Mouse (Mus musculus) heart, embryonic 13.5 days (tissue): ENCODE data around the gene Pigz. TPM values are rescaled to one million over a fixed set of nuclear protein-coding genes. Genes with fewer than 3 reads are reported as not detected.

Experiments
- ATAC-seq: fragments of 200-750 bp; cut with Nextera tagmentation; 2 replicates; pipeline ENCODE4 v1.8.0; 2017; ENCODE audit warnings: moderate TSS enrichment; ENCODE audit not compliant: insufficient number of reproducible peaks, low FRiP score, low TSS enrichment; ENCODE audit errors: extremely low read depth
- H3K27ac ChIP-seq: fragments of 300-500 bp; sonication (generic); replicated peaks from 2 replicates; pipeline ENCODE4 v1.5.1; 2015; ENCODE audit warnings: moderate library complexity, mild to moderate bottlenecking, inconsistent platforms
- H3K27me3 ChIP-seq: fragments of 300-500 bp; sonication (generic); replicated peaks from 2 replicates; pipeline ENCODE4 v1.6.1; 2015; ENCODE audit warnings: mild to moderate bottlenecking, inconsistent platforms
- H3K36me3 ChIP-seq: fragments of 300-500 bp; sonication (generic); 2 replicates; pipeline ENCODE4 v1.6.1; 2015; ENCODE audit warnings: mild to moderate bottlenecking, inconsistent platforms
- H3K4me1 ChIP-seq: fragments of 300-500 bp; sonication (generic); 2 replicates; pipeline ENCODE4 v1.6.1; 2015; ENCODE audit warnings: inconsistent platforms
- H3K4me2 ChIP-seq: fragments of 300-500 bp; sonication (generic); 2 replicates; pipeline ENCODE4 v1.6.1; 2015; ENCODE audit warnings: inconsistent platforms, mild to moderate bottlenecking, moderate library complexity
- H3K4me3 ChIP-seq: fragments of 300-500 bp; sonication (generic); 2 replicates; pipeline ENCODE4 v1.5.1; 2015; ENCODE audit warnings: moderate library complexity, mild to moderate bottlenecking, inconsistent platforms
- H3K9ac ChIP-seq: fragments of 300-500 bp; sonication (generic); 2 replicates; pipeline ENCODE4 v1.6.1; 2015; ENCODE audit warnings: inconsistent platforms, mild to moderate bottlenecking, moderate library complexity
- H3K9me3 ChIP-seq: fragments of 300-500 bp; sonication (generic); 2 replicates; pipeline ENCODE4 v1.6.1; 2016; ENCODE audit warnings: inconsistent platforms
- WGBS: fragments of 180-500 bp; shearing (Covaris S2); methylation state at CpG from one replicate; pipeline ENCODE4 v1.1.7; 2015; ENCODE audit warnings: mixed read lengths; 5-methylcytosine and 5-hydroxymethylcytosine counted together
- polyA plus RNA-seq: library from polyadenylated mRNA; unstranded; fragments of >200 nt; fragmentation: Nextera tagmentation; extraction: Ambion mirVana; gene quantifications from 2 replicates; pipeline ENCODE4 v1.2.1, GENCODE M21; 2015

Gene Pigz
- polyA plus RNA-seq = 0.60 and 0.73 TPM in 2 replicates

GRCm38 (mm10) chr16:31933751-31934549 lies at the start of gene Pigz:
Pigz (plus strand) TSS chr16:31933851.
- WGBS = 9% methylated on average over 42 of the region's 42 CpGs
- H3K36me3 ChIP-seq = no peaks in the 10 kb centered on the region
- peaks cover 60% of the 10 kb centered on the region for H3K27me3 ChIP-seq
- H3K27ac ChIP-seq = 0 out of 2 replicates have a peak within 1 kb of the TSS, but pooled peaks have one; percentile 8
- H3K4me2 ChIP-seq = peak within 1 kb of the TSS; percentile 78
- H3K9ac ChIP-seq = peak within 1 kb of the TSS; percentile 74
- peak within 1 kb of the TSS; percentile 57 for H3K4me3 ChIP-seq
- no peaks in the 10 kb centered on the region for H3K9me3 ChIP-seq
- no peak for ATAC-seq
- H3K4me1 ChIP-seq = peaks cover 31% of the 10 kb centered on the region

DNA sequence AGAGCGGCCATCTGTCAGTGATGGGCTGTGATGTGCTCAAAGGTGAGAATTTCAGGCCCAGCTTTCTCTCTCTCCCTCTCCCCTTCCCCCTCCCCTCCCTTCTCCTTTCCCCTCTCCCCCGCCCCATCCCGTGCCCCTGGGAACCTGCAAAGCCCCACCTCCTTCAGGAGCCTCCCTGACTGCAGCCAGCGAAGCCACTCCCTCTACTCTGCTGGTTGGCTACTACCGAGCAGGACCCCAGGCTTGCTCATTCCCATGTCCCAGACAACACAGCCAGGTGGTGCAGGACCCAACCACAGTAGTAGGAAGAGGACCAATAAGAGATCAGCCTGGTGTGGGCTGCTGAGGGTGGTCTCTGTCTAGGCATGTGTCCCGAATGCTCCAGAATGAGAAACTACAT lies 49.7 kb upstream of the Pigz start:
- no peaks in the 10 kb centered on the region for H3K9me3 ChIP-seq
- H3K4me1 ChIP-seq = peaks cover 23% of the 10 kb centered on the region
- no peaks in the 10 kb centered on the region for H3K36me3 ChIP-seq
- peak overlapping the region; percentile 42 for H3K4me2 ChIP-seq
- H3K27me3 ChIP-seq = peaks cover 40% of the 10 kb centered on the region
- no peak overlapping the region for H3K27ac ChIP-seq
- 15% methylated on average over 6 of the region's 6 CpGs for WGBS
- peak overlapping the region; percentile 14; the same call in 1 of the 2 replicates for H3K9ac ChIP-seq
- H3K4me3 ChIP-seq = no peak overlapping the region
- no peak for ATAC-seq

DNA sequence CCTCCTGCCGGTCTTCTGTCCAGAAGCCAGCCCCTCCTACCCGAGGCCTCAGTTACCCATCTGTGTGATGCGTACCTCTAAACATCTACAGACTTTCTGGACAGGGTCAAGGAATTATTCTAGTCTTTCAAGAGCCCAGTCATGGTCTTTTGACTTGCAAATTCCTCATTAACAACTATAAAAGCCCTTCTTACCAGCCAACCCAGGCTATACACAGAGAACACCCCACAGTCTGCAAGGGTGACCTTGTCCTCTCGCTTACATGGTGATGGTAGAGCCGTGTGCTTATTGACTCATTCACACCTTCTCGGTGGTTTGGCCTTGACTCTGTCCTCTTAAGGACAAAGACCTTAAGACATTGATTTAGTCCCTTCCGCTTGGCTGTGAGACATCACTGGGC lies 42.7 kb upstream of the Pigz start:
- Histone ChIP-seq H3K27me3 (peaks cover 3% of the 10 kb centered on the region; the same call in 1 of the 2 replicates), H3K4me3 (no peak overlapping the region), H3K36me3 (no peaks in the 10 kb centered on the region), H3K4me2 (no peak overlapping the region), H3K9me3 (no peaks in the 10 kb centered on the region), H3K9ac (no peak overlapping the region), H3K4me1 (peaks cover 4% of the 10 kb centered on the region; the same call in 1 of the 2 replicates), H3K27ac (no peak overlapping the region)
- 77% methylated on average over 7 of the region's 7 CpGs for WGBS
- no peak for ATAC-seq

DNA sequence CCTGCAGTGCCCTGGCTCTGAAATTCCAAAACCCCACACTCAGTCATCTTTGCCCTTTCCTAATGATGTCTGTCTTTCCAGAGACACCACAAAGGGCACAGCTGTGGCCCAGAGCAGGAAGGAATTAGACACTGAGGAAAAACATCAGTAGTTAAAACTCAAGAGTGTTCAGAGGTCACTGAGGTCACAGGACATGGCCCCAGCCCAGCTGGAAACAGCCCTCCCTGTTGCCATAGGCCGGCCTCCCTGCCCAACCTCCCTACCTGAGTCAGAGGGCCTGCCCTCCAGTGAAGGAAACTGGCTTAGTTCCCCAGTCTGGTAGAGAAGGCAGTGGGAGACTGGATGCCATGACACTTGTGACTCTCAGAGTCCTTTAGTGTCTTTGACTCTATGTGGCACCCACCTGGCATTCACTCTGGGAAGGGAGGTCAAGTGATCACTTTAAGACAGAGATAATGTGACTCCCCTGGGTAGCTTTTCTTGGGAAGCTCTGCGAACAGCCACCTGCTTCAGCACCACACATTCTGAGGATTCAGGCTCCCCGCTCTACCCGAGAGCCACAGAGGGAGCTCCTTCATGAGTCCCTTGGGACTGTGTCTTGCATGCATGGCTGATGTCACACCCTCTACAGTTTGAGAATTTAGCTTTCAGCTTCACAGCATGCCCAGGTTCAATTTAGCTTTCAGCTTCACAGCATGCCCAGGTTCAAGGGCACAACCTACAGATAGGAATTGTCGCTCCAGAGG lies 40.1 kb upstream of the Pigz start:
- no peak overlapping the region for H3K4me2 ChIP-seq
- WGBS = 70% methylated on average over 5 of the region's 5 CpGs
- H3K27me3 ChIP-seq = 0 out of 2 replicates have a peak, but pooled peaks cover 8% of the 10 kb centered on the region
- H3K4me1 ChIP-seq = peaks cover 18% of the 10 kb centered on the region
- H3K9ac ChIP-seq = no peak overlapping the region
- no peak overlapping the region for H3K27ac ChIP-seq
- H3K36me3 ChIP-seq = no peaks in the 10 kb centered on the region
- H3K9me3 ChIP-seq = no peaks in the 10 kb centered on the region
- ATAC-seq = no peak
- H3K4me3 ChIP-seq = no peak overlapping the region

- Histone ChIP-seq H3K4me3 (peak overlapping the region; percentile 38), H3K4me2 (peak overlapping the region; percentile 67), H3K9ac (peak overlapping the region; percentile 69), H3K27me3 (0 out of 2 replicates have a peak, but pooled peaks cover 8% of the 10 kb centered on the region), H3K4me1 (peaks cover 17% of the 10 kb centered on the region), H3K9me3 (no peaks in the 10 kb centered on the region), H3K27ac (no peak overlapping the region), H3K36me3 (no peaks in the 10 kb centered on the region)
- no peak for ATAC-seq
- 14% methylated on average over 29 of the region's 29 CpGs for WGBS
These were observed 36.5 kb upstream of the Pigz start for GRCm38 (mm10) chr16:31896971-31897774.

GRCm38 (mm10) chr16:31898546-31899326 lies 34.9 kb upstream of the Pigz start:
- WGBS = 74% methylated on average over 18 of the region's 18 CpGs
- H3K27me3 ChIP-seq = 0 out of 2 replicates have a peak, but pooled peaks cover 8% of the 10 kb centered on the region
- no peaks in the 10 kb centered on the region for H3K36me3 ChIP-seq
- ATAC-seq = no peak
- no peak overlapping the region for H3K4me3 ChIP-seq
- no peaks in the 10 kb centered on the region for H3K9me3 ChIP-seq
- peaks cover 13% of the 10 kb centered on the region for H3K4me1 ChIP-seq
- no peak overlapping the region for H3K4me2 ChIP-seq
- H3K9ac ChIP-seq = no peak overlapping the region
- no peak overlapping the region for H3K27ac ChIP-seq

- no peak for ATAC-seq
- no peak overlapping the region for H3K4me2 ChIP-seq
- 65% methylated on average over 1 of the region's 1 CpGs for WGBS
- no peak overlapping the region for H3K4me3 ChIP-seq
- no peaks in the 10 kb centered on the region for H3K36me3 ChIP-seq
- H3K27me3 ChIP-seq = 0 out of 2 replicates have a peak, but pooled peaks cover 5% of the 10 kb centered on the region
- H3K9ac ChIP-seq = no peak overlapping the region
- H3K27ac ChIP-seq = no peak overlapping the region
- H3K9me3 ChIP-seq = no peaks in the 10 kb centered on the region
- H3K4me1 ChIP-seq = peaks cover 23% of the 10 kb centered on the region
These were observed 31.8 kb upstream of the Pigz start for GRCm38 (mm10) chr16:31901886-31902285.

DNA sequence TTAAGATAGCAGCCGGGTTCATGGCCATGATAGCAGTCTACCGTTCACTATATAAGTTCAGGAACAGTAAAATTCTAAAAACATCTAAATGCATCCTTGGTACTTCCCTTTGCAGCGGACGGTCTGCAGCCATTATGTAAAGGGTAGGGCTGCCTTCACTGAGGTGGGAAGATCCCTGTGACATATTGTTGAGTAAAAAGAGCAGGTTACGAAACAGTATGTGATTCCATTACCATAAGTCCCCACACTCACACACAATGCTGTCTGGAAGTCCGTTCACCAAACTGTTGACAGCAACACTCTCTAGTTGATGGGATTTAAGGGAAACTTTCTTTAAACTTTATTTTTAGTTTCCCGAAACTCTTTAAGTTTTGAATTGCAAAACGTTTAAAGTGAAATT lies 30.4 kb upstream of the Pigz start:
- no peak overlapping the region for H3K27ac ChIP-seq
- H3K9ac ChIP-seq = no peak overlapping the region
- no peaks in the 10 kb centered on the region for H3K36me3 ChIP-seq
- no peak overlapping the region for H3K4me3 ChIP-seq
- ATAC-seq = no peak
- H3K27me3 ChIP-seq = peaks cover 1% of the 10 kb centered on the region; the same call in 1 of the 2 replicates
- H3K4me2 ChIP-seq = no peak overlapping the region
- no peaks in the 10 kb centered on the region for H3K9me3 ChIP-seq
- WGBS = 80% methylated on average over 8 of the region's 8 CpGs
- H3K4me1 ChIP-seq = peaks cover 14% of the 10 kb centered on the region

DNA sequence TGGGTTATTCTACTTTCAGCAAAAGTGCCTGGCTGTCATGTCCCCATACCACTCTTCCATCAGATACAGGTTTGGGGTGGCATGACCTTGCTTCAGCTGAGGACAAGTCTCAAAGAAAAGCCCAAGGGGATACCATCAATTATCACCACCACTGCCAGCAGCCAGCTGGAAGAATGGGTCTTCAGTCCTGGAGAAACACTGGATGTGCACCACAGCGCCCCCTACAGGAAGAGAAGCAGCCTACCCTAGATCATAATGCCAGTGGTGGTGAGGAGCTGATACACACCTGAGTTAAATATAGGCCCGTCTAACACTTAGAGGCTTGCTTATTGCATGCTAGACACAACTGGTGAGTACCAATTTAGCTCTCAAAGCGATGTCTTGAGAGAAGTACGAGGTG lies 28.3 kb upstream of the Pigz start:
- no peak for ATAC-seq
- peaks cover 5% of the 10 kb centered on the region; the same call in 1 of the 2 replicates for H3K27me3 ChIP-seq
- no peaks in the 10 kb centered on the region for H3K36me3 ChIP-seq
- no peak overlapping the region for H3K4me3 ChIP-seq
- no peak overlapping the region for H3K27ac ChIP-seq
- no peaks in the 10 kb centered on the region for H3K9me3 ChIP-seq
- WGBS = 63% methylated on average over 4 of the region's 4 CpGs
- H3K4me2 ChIP-seq = no peak overlapping the region
- peaks cover 14% of the 10 kb centered on the region for H3K4me1 ChIP-seq
- H3K9ac ChIP-seq = no peak overlapping the region
